Mouse (Mus musculus): ENCODE data around the gene Edf1. TPM values are rescaled to one million over a fixed set of nuclear protein-coding genes. Genes with fewer than 3 reads are reported as not detected.

Edf1 gene
- polyA plus RNA-seq (2015; fragmentation: Nextera tagmentation; extraction: Ambion mirVana), result 400 and 433 TPM in 2 replicates

GRCm38 (mm10) chr2:25557221-25557963 is at the start of gene Edf1:
Edf1 (plus strand) TSS chr2:25557847.
- WGBS, result under 1% methylated on average over 61 of the region's 61 CpGs
- peak; percentile 99 for ATAC-seq (ENCODE audit: low FRiP score)

DNA sequence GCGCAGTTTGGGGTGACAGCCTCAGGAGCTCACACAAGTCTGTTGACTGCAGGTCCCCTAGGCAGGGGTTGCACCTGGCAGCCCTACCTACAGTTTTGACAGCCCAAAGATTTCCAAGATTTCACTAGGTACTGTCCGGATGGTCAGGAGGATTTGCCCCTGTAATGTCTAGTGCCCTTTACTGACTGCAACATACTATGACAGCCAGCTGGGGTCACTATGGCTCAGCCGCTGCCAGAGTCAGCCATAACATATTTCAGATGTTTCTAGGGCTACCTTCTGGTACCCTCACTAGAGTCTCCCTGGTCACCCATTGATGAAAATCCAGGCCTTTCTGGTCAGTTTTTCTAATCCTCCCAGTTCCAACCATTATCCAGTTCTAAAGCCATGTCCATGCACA is 47.7 kb upstream of the Edf1 start:
- no peak overlapping the region for H3K4me3 ChIP-seq (replicated peaks)
- no peaks in the 10 kb centered on the region for H3K27me3 ChIP-seq (replicated peaks)
- peaks cover 14% of the 10 kb centered on the region for H3K36me3 ChIP-seq
- 65% methylated on average over 3 of the region's 3 CpGs for WGBS
- H3K9me3 ChIP-seq (replicated peaks), result no peaks in the 10 kb centered on the region
- H3K4me1 ChIP-seq, result no peaks in the 10 kb centered on the region
- no peak overlapping the region for H3K9ac ChIP-seq (replicated peaks)
- no peak for ATAC-seq (ENCODE audit: low FRiP score)
- no peak overlapping the region for H3K27ac ChIP-seq (replicated peaks)
- no peak overlapping the region for H3K4me2 ChIP-seq

More at GRCm38 (mm10) chr2:25557221-25557963, at the start of gene Edf1:
- H3K4me3 ChIP-seq (replicated peaks), result peak within 1 kb of the TSS; percentile 87
- H3K36me3 ChIP-seq, result peaks cover 29% of the 10 kb centered on the region
- peak within 1 kb of the TSS; percentile 84 for H3K4me2 ChIP-seq
- peaks cover 30% of the 10 kb centered on the region for H3K4me1 ChIP-seq
- no peaks in the 10 kb centered on the region for H3K27me3 ChIP-seq (replicated peaks)
- H3K9me3 ChIP-seq (replicated peaks), result no peaks in the 10 kb centered on the region
- H3K27ac ChIP-seq (replicated peaks), result peak within 1 kb of the TSS; percentile 87
- peak within 1 kb of the TSS; percentile 97 for H3K9ac ChIP-seq (replicated peaks)

- Histone ChIP-seq H3K9me3 (replicated peaks) (no peaks in the 10 kb centered on the region), H3K27me3 (replicated peaks) (no peaks in the 10 kb centered on the region), H3K36me3 (peaks cover 66% of the 10 kb centered on the region), H3K4me2 (no peak overlapping the region), H3K4me1 (no peaks in the 10 kb centered on the region), H3K27ac (replicated peaks) (no peak overlapping the region), H3K9ac (replicated peaks) (no peak overlapping the region), H3K4me3 (replicated peaks) (no peak overlapping the region)
- WGBS, result 94% methylated on average over 9 of the region's 9 CpGs
- no peak for ATAC-seq (ENCODE audit: low FRiP score)
Observed at GRCm38 (mm10) chr2:25526510-25527302, 30.9 kb upstream of the Edf1 start.

- Histone ChIP-seq H3K4me1 (no peaks in the 10 kb centered on the region), H3K27ac (replicated peaks) (no peak overlapping the region), H3K27me3 (replicated peaks) (no peaks in the 10 kb centered on the region), H3K4me2 (no peak overlapping the region), H3K9me3 (replicated peaks) (no peaks in the 10 kb centered on the region), H3K4me3 (replicated peaks) (no peak overlapping the region), H3K9ac (replicated peaks) (no peak overlapping the region), H3K36me3 (peaks cover 23% of the 10 kb centered on the region)
- WGBS, result 90% methylated on average over 2 of the region's 2 CpGs
- no peak for ATAC-seq (ENCODE audit: low FRiP score)
Observed at GRCm38 (mm10) chr2:25533707-25534106, 23.9 kb upstream of the Edf1 start.

- no peak overlapping the region for H3K4me3 ChIP-seq (replicated peaks)
- ATAC-seq (ENCODE audit: low FRiP score), result no peak
- H3K4me2 ChIP-seq, result no peak overlapping the region
- H3K9ac ChIP-seq (replicated peaks), result no peak overlapping the region
- H3K9me3 ChIP-seq (replicated peaks), result no peaks in the 10 kb centered on the region
- no peak overlapping the region for H3K27ac ChIP-seq (replicated peaks)
- H3K36me3 ChIP-seq, result peaks cover 17% of the 10 kb centered on the region
- 93% methylated on average over 3 of the region's 3 CpGs for WGBS
- H3K4me1 ChIP-seq, result no peaks in the 10 kb centered on the region
- no peaks in the 10 kb centered on the region for H3K27me3 ChIP-seq (replicated peaks)
Observed at GRCm38 (mm10) chr2:25534178-25534865, 23.3 kb upstream of the Edf1 start.

DNA sequence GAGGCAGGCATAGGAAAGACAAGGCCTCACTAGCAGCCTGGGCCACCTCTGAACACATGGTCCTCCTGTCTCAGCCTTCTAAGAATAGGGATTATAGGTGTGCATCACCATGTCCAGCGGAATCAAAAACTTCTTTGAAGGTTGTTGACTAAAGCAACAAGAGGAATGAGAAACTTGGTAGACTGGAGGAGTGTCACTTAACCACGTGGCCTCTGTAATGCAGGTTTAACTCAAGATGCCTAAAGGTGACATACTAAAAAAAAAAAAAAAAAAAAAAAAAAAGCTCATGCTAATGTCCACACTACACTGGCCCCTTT is 22.8 kb upstream of the Edf1 start:
- H3K4me2 ChIP-seq, result no peak overlapping the region
- H3K27ac ChIP-seq (replicated peaks), result no peak overlapping the region
- no peaks in the 10 kb centered on the region for H3K27me3 ChIP-seq (replicated peaks)
- H3K4me1 ChIP-seq, result no peaks in the 10 kb centered on the region
- WGBS, result 95% methylated on average over 2 of the region's 2 CpGs
- no peak for ATAC-seq (ENCODE audit: low FRiP score)
- H3K9ac ChIP-seq (replicated peaks), result no peak overlapping the region
- H3K36me3 ChIP-seq, result peaks cover 13% of the 10 kb centered on the region
- H3K9me3 ChIP-seq (replicated peaks), result no peaks in the 10 kb centered on the region
- no peak overlapping the region for H3K4me3 ChIP-seq (replicated peaks)

GRCm38 (mm10) chr2:25536531-25536930 is 21.1 kb upstream of the Edf1 start:
- no peak overlapping the region for H3K27ac ChIP-seq (replicated peaks)
- H3K4me1 ChIP-seq, result no peaks in the 10 kb centered on the region
- peaks cover 12% of the 10 kb centered on the region for H3K36me3 ChIP-seq
- no peaks in the 10 kb centered on the region for H3K27me3 ChIP-seq (replicated peaks)
- ATAC-seq (ENCODE audit: low FRiP score), result no peak
- 93% methylated on average over 8 of the region's 8 CpGs for WGBS
- H3K4me3 ChIP-seq (replicated peaks), result no peak overlapping the region
- H3K4me2 ChIP-seq, result no peak overlapping the region
- H3K9ac ChIP-seq (replicated peaks), result no peak overlapping the region
- no peaks in the 10 kb centered on the region for H3K9me3 ChIP-seq (replicated peaks)

DNA sequence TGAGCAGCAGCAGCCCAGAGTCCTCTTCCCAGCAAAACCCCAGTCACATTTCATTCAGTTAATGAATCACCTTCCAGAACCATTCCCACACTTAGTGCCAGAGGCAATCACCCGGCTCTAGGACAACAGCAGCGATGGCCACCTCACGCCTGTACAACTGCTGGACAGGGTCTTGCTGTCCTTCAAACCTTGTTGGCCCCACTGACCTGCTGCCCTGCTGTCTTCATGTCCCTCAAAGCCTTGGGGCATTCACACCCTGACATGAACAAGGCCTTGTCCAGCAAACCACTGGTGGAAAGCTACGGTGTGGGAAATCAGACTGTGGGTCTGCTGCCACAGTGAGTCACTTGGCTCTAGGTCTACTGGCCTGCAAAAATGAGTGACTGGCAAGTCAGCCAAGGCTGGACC is 17.1 kb upstream of the Edf1 start:
- no peak for ATAC-seq (ENCODE audit: low FRiP score)
- H3K4me2 ChIP-seq, result no peak overlapping the region
- H3K27me3 ChIP-seq (replicated peaks), result no peaks in the 10 kb centered on the region
- peaks cover 12% of the 10 kb centered on the region for H3K36me3 ChIP-seq
- no peak overlapping the region for H3K27ac ChIP-seq (replicated peaks)
- H3K4me1 ChIP-seq, result 0 out of 2 replicates have a peak, but pooled peaks cover 6% of the 10 kb centered on the region
- no peak overlapping the region for H3K4me3 ChIP-seq (replicated peaks)
- H3K9ac ChIP-seq (replicated peaks), result no peak overlapping the region
- H3K9me3 ChIP-seq (replicated peaks), result no peaks in the 10 kb centered on the region
- WGBS, result 94% methylated on average over 4 of the region's 4 CpGs

- no peak overlapping the region for H3K4me2 ChIP-seq
- H3K27ac ChIP-seq (replicated peaks), result no peak overlapping the region
- no peak overlapping the region for H3K4me3 ChIP-seq (replicated peaks)
- no peaks in the 10 kb centered on the region for H3K27me3 ChIP-seq (replicated peaks)
- H3K9ac ChIP-seq (replicated peaks), result no peak overlapping the region
- 75% methylated on average over 10 of the region's 10 CpGs for WGBS
- ATAC-seq (ENCODE audit: low FRiP score), result no peak
- peaks cover 15% of the 10 kb centered on the region for H3K4me1 ChIP-seq
- H3K9me3 ChIP-seq (replicated peaks), result no peaks in the 10 kb centered on the region
- H3K36me3 ChIP-seq, result peaks cover 2% of the 10 kb centered on the region; the same call in 1 of the 2 replicates
Observed at GRCm38 (mm10) chr2:25541644-25542367, 15.8 kb upstream of the Edf1 start.

- Histone ChIP-seq H3K4me3 (replicated peaks) (peak overlapping the region; percentile 65), H3K27me3 (replicated peaks) (no peaks in the 10 kb centered on the region), H3K9me3 (replicated peaks) (no peaks in the 10 kb centered on the region), H3K36me3 (no peaks in the 10 kb centered on the region), H3K27ac (replicated peaks) (peak overlapping the region; percentile 51), H3K9ac (replicated peaks) (peak overlapping the region; percentile 64), H3K4me1 (peaks cover 19% of the 10 kb centered on the region), H3K4me2 (peak overlapping the region; percentile 82)
- ATAC-seq (ENCODE audit: low FRiP score), result peak; percentile 51
- WGBS, result 9% methylated on average over 43 of the region's 43 CpGs
Observed at GRCm38 (mm10) chr2:25545996-25546810, 11.4 kb upstream of the Edf1 start.
